Mouse (Mus musculus) neural tube, embryonic 11.5 days (tissue): Measurements from ENCODE around the gene Btbd35f20. TPM values are rescaled to one million over a fixed set of nuclear protein-coding genes. Genes with fewer than 3 reads are reported as not detected.
"Not testable (repeated sequence)": the region's sequence is repeated elsewhere in the genome, so short reads cannot be mapped to it uniquely, and the experiment has no call there.

ENCODE experiments used
- ATAC-seq: fragments of 200-750 bp; cut with Nextera tagmentation; 2 replicates; pipeline ENCODE4 v1.8.0; 2017; ENCODE audit warnings: moderate number of reproducible peaks, mild to moderate bottlenecking, moderate TSS enrichment, moderate library complexity; ENCODE audit not compliant: insufficient read depth, low FRiP score, low TSS enrichment
- DNase-seq: peaks from one replicate; pipeline ENCODE4 v3.0.0-alpha.2; 2015; ENCODE audit warnings: low spot score
- H3K27ac ChIP-seq: fragments of 300-500 bp; sonication (generic); 2 replicates; pipeline ENCODE4 v1.5.1; 2014; ENCODE audit warnings: low read depth, mild to moderate bottlenecking, low read length
- H3K27me3 ChIP-seq: fragments of 300-500 bp; sonication (generic); 2 replicates; pipeline ENCODE4 v1.6.1; 2014; ENCODE audit warnings: mild to moderate bottlenecking, low read length, mixed read lengths; ENCODE audit not compliant: control insufficient read depth, insufficient read depth
- H3K36me3 ChIP-seq: fragments of 300-500 bp; sonication (generic); 2 replicates; pipeline ENCODE4 v1.6.1; 2014; ENCODE audit warnings: mild to moderate bottlenecking, low read length, moderate library complexity, mixed read lengths; ENCODE audit not compliant: control insufficient read depth, insufficient read depth
- H3K4me1 ChIP-seq: fragments of 300-500 bp; sonication (generic); 2 replicates; pipeline ENCODE4 v1.6.1; 2014; ENCODE audit warnings: low read length, mixed read lengths; ENCODE audit not compliant: control insufficient read depth, insufficient read depth
- H3K4me2 ChIP-seq: fragments of 300-500 bp; sonication (generic); 2 replicates; pipeline ENCODE4 v1.6.1; 2014; ENCODE audit warnings: low read depth, mild to moderate bottlenecking, moderate library complexity
- H3K4me3 ChIP-seq: fragments of 300-500 bp; sonication (generic); 2 replicates; pipeline ENCODE4 v1.5.1; 2014; ENCODE audit warnings: low read depth, low read length
- H3K9ac ChIP-seq: fragments of 300-500 bp; sonication (generic); 2 replicates; pipeline ENCODE4 v1.6.1; 2014; ENCODE audit warnings: mild to moderate bottlenecking, low read length
- H3K9me3 ChIP-seq: fragments of 300-500 bp; sonication (generic); 2 replicates; pipeline ENCODE4 v1.6.1; 2016; ENCODE audit warnings: low read length; ENCODE audit not compliant: control insufficient read depth
- WGBS: fragments of 180-500 bp; shearing (Covaris S2); extraction: QIAGEN DNeasy Blood & Tissue Kit; methylation state at CpG from one replicate; pipeline ENCODE4 v1.1.7; 2014; 5-methylcytosine and 5-hydroxymethylcytosine counted together
- polyA plus RNA-seq: library from polyadenylated mRNA; unstranded; fragments of >200 nt; fragmentation: Nextera tagmentation; extraction: Ambion mirVana; gene quantifications from 2 replicates; pipeline ENCODE4 v1.2.1, GENCODE M21; 2014

Btbd35f20 gene
- polyA plus RNA-seq, result not detected in 2 replicates

- not testable (repeated sequence) for ATAC-seq, H3K9ac ChIP-seq, H3K4me2 ChIP-seq, H3K4me1 ChIP-seq, H3K27me3 ChIP-seq, DNase-seq, H3K36me3 ChIP-seq, H3K27ac ChIP-seq, H3K4me3 ChIP-seq, H3K9me3 ChIP-seq
- no CpG with 5 or more reads among the region's 4 CpGs for WGBS
These were observed at the start of gene Btbd35f20 for GRCm38 (mm10) chrX:4291145-4291544. Gene Btbd35f20 (minus strand): TSS chrX:4291245.

Other genes with a start within 250 kb of the Btbd35f20 start
- not detected in 2 replicates for gene Btbd35f28, start 94.7 kb downstream of the Btbd35f20 start, polyA plus RNA-seq
- not detected in 2 replicates for gene Btbd35f17, start 79.4 kb upstream of the Btbd35f20 start, polyA plus RNA-seq